Mouse (Mus musculus): ENCODE data around the gene Hint2.

- no peak for TF ChIP-seq CTCF (IDR thresholded peaks at IDR 0.05; ENCODE audit: control insufficient read depth, insufficient read depth, insufficient read length)
- TF ChIP-seq CEBPB (IDR thresholded peaks at IDR 0.05; ENCODE audit: low read depth), result no peak
- TF ChIP-seq FOSL1 (IDR thresholded peaks at IDR 0.05; ENCODE audit: insufficient read depth, low read length, poor library complexity, severe bottlenecking), result no peak
- no peak for TF ChIP-seq MYOD1 (IDR thresholded peaks at IDR 0.05; ENCODE audit: control insufficient read depth, insufficient read length, low read depth)
- no peak for TF ChIP-seq USF1 (IDR thresholded peaks at IDR 0.05; ENCODE audit: low read depth)
These were observed 38.4 kb upstream of the Hint2 start for GRCm38 (mm10) chr4:43694439-43695248.
